Mouse (Mus musculus) erythroblast, adult 5-6 weeks (primary cell): ENCODE measurements around the gene Denr. TPM values are rescaled to one million over a fixed set of nuclear protein-coding genes. Genes with fewer than 3 reads are reported as not detected.

Experiments used
- ATAC-seq: replicated peaks from 2 replicates; pipeline ENCODE4 v1.8.0; 2016; ENCODE audit warnings: moderate number of reproducible peaks, mild to moderate bottlenecking, moderate TSS enrichment, inconsistent platforms; ENCODE audit not compliant: poor library complexity, low FRiP score, severe bottlenecking
- total RNA-seq, 2 experiments: library from RNA; stranded (forward) in 1 of 2; stranded (reverse) in 1 of 2; fragments of 150-400 nt in 1 of 2; fragments of 200-764, 138-1000 nt in 1 of 2; gene quantifications; 2 replicates each; pipeline versions ENCODE4 v1.2.3 to v1.2.4; 2015 to 2017; ENCODE audit warnings: low replicate concordance in 2 of 2

Denr gene
- total RNA-seq, 2 experiments from 2014 or later, result 10.0 to 13.9 TPM

DNA sequence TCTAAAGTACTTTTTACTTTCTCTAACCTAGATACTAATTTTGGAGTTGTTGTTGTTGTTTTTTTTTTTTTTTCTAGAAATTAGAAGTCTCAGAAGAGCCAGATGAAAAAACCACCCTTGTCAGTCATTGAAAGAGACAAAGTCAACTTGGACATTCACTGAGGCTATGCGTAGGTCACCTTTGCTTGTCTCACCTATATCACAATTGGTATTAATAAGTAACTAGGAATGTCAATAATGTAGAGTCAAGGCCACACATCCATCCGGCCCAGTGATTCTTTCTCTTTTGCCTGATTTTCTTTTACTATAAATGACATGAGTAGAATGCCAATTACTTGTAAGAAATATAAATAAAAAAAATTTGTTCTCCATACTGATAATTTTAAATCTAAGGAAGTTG, 59.8 kb downstream of the Denr start:
- no peak for ATAC-seq

DNA sequence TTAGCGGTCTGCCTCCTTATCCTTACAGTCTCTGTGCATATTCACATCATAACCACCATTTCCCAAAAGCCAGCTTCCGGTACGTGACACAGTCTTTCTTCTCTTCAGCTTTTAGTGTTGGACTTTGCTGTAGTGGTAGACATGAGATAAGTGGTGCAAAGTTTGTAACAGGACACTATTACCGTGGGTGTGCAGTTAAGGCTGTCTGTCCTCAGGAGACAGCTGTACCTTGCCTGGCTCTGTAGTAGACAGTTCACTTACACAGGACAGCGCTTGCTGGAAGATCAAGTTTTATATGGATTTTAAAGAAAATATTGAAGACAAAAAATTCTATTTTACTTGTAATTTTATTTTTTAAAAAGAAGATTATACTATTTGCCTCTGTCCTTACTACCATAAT, 61.5 kb downstream of the Denr start:
- no peak for ATAC-seq

DNA sequence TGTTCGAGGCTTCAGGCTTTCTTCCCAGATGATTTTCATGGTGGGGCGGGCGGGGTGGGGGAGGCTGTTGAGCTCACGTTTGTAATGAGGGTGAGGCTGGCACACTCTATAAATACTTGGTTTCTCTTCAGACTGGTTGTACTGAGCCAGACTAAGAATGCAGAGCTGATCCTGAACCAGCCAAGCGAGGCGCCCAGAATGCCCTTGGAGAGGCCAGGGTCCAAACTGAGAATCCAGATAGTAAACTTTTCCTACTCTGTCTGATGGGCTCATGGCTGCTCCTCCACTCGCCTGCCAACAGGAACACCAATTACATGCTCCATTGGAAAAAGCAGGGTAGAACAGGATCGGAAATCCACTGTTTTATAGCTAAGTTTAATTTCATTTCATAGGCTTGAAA, 62.2 kb downstream of the Denr start:
- ATAC-seq, result no peak

DNA sequence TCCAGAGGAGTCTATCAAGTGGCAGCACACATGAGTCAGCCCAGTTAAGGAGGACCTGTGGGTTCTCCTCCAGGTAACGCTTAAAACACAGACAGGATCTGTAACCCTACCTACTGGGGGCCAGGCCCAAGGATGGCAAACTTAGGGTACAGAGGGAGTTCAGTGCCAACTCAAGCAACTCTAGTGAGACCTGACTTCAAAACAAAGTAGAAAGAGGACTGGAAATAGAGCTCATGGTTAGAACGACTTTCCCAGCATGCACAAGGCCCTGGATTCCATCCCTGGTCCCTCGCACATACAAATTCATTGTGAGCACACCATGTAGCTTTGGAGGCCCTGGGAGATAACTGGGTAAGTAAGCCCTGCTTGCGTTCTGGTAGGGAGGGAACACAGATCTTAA, 63.6 kb downstream of the Denr start:
- ATAC-seq, result no peak

DNA sequence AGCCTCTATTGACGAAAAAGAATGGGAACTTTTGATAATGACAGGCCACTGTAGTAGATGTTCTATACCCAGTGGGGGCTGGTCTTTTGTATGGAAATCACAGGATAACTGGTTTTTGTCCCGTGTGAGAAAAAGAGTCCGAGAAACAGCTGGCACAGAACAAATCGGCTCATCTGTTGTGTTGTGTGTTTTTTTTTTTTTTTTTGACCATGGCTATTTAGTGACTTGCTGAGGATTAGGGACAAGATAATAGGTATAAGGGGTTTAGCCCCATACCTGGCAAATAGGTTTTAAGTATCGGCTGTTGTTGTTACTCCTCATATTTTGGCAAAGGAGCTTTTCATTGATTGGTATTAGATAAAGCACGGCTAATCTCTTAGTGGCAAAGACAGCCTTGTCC, 65.5 kb downstream of the Denr start:
- ATAC-seq, result no peak

DNA sequence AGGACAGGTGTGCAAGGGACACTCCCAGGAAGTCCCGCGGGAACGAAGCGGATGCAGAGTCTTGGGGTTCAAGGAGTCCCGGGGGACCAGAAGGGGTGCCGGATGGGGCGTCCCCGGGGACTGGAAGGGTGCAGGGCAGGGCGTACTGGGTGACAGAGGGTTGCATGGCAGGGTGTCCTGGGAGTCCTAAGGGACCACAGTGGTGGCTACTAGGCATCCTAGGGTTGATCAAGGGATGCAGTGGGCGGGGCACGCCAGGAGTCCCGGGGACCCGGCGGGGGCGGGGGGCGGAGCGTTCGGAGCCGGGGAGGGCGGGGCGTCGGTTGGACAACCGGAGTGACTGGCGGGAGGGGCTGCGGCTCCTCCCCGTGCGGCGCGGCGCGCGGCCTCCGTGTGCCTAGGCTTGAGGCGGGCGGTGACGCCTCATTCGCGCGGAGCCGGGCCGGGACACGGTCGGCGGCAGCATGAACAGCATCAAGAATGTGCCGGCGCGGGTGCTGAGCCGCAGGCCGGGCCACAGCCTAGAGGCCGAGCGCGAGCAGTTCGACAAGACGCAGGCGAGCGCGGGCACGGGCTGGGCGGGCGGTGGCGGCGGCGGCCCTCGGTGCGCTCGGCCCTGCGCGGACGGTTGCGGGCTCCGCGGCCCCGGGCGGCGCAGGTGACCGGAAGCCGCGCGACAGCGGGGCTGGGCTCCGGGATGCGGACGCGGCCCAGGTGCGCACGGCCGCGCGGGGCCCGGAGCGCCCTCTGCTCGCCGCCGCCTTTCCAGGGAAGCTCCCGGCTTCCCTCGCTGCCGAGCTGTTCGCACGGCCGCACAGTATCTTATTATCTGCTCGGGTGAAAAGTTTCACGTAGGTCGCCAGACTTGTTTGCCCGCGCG, 66.6 kb downstream of the Denr start, which contains the start of gene Hip1r:
Gene Hip1r, plus strand, starts transcription at position 330 of the 880 bp plus-strand sequence.
- ATAC-seq, result peak; percentile 55

DNA sequence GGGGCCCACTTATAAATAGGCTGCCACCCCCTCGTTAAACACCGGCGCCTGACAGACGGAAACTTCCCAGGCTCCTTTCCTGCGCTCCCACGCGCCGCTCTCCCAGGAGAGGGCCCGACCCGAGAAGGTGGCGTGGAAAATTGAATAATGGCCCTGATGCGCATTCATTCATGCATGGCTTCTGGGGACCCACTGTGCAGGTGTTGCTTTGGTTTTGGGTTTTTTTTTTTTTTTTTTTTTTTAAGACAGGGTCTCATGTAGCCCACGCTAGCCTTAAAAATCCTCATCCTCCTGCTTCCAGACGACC, 67.2 kb downstream of the Denr start:
- ATAC-seq, result no peak

DNA sequence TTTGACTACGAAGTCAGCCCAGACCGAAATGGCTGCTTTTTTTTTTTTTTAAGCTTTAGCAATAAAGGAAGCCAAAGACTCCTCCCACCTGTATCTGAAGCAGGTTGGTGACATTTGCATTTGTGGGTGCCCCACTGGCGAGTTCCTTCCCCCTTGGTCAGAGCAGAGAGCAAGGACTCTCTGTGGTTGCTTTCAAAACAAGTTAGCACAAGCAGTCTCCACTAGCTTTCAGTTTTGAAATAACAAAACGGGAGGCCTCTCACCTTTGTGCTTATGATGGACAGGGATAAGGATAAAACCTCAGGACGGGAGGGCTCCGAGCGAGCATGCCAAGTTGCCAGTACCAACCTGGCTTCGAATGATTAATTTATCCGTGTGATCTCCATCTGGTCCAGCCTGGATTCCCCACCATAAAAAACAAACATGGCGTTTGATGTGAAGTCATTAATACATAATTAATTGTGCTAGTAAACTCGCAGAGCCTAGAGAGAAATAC, 67.7 kb downstream of the Denr start:
- ATAC-seq, result no peak

DNA sequence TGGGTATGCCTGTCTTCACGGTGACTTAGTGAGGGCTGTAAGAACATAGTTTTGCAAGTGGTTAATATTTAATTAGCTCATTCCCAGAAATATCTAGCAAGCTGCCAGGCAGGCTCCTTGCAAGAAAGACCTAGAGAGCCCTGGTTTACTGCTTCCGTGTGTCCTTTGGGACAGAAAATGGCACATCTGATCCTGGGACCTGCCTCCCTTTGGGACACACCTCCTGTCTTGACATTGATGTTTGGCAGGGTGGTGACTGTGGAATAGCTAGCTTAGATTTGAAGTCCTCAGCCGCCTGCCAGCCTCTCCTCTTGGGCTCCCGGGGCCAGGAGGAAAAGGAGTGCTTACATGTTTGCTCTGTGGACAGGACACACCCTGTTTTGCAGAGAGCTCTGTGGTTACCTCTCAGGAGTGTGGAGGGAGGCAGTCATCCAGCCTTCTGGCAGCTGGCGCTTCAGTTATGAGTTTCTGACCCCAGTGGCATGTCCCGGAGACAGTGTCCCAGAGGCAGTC, 68.7 kb downstream of the Denr start:
- no peak for ATAC-seq

DNA sequence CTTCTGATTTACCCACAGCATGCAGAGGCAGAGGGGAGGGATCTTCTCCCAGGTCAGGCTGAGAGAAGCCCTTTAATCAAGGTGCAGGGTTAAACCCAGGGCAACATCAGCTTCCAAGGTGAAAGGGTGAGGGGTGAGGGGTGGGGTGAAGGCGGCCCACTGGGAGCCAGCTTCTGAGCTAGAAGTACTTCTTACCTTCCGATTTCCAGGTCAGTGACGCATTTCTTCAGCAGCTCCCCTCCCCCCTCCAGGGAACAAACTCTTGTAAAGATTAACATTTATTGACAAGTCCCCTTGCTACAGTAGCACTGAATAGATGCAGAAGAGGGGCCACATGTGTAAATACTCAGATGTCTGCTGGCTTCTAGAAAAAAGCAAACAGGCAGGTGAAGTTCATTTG, 70.3 kb downstream of the Denr start:
- ATAC-seq, result no peak

DNA sequence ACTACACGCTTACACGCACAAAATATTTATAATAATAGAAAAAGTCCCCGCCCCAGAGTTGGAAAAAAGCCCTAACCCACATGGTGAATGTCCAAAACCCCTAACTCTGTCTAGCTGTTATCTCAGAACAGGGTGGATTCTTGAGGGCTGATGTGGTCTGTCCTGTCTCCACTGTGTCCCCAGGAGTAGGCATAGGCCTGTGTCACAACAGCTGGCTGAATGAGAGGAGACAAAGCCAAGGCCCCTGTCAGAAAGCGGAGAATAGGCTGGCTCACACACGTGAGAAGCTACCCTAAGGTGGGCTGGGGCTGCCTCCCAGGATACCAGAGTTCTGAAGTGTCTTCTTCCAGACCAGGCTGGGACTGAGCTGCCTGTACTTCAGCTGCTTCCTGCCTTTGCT, 71.2 kb downstream of the Denr start:
- no peak for ATAC-seq

Other genes starting within 250 kb of the Denr start
- 16.1 and 34.6 TPM in 2 replicates for gene Clip1, start 222.6 kb upstream of the Denr start, total RNA-seq (2015; ENCODE audit: low replicate concordance)
- gene Clip1, start 222.6 kb upstream of the Denr start, total RNA-seq (2017; ENCODE audit: low replicate concordance), result 13.6 and 36.7 TPM in 2 replicates
- 6.7 and 10.8 TPM in 2 replicates for gene Zcchc8, start 186.1 kb upstream of the Denr start, total RNA-seq (2015; ENCODE audit: low replicate concordance)
- 16.1 and 38.2 TPM in 2 replicates for gene Zcchc8, start 186.1 kb upstream of the Denr start, total RNA-seq (2017; ENCODE audit: low replicate concordance)
- gene Rsrc2, start 157.8 kb upstream of the Denr start, total RNA-seq (2015; ENCODE audit: low replicate concordance), result 85.5 and 93.4 TPM in 2 replicates
- 185 and 223 TPM in 2 replicates for gene Rsrc2, start 157.8 kb upstream of the Denr start, total RNA-seq (2017; ENCODE audit: low replicate concordance)
- 25.0 and 37.6 TPM in 2 replicates for gene Kntc1, start 157.5 kb upstream of the Denr start, total RNA-seq (2015; ENCODE audit: low replicate concordance)
- 24.5 and 59.5 TPM in 2 replicates for gene Kntc1, start 157.5 kb upstream of the Denr start, total RNA-seq (2017; ENCODE audit: low replicate concordance)
- gene Hcar2, start 41.7 kb upstream of the Denr start, total RNA-seq (2015; ENCODE audit: low replicate concordance), result 1.5 and 2.9 TPM in 2 replicates
- gene Hcar2, start 41.7 kb upstream of the Denr start, total RNA-seq (2017; ENCODE audit: low replicate concordance), result 3.3 TPM in 1 of 2 replicates, not detected in the other
- not detected in 2 replicates for gene Hcar1, start 27.2 kb upstream of the Denr start, total RNA-seq (2015; ENCODE audit: low replicate concordance)
- not detected in 2 replicates for gene Hcar1, start 27.2 kb upstream of the Denr start, total RNA-seq (2017; ENCODE audit: low replicate concordance)
- gene Gm43518, start 20.2 kb downstream of the Denr start, total RNA-seq (2015; ENCODE audit: low replicate concordance), result not detected in 2 replicates
- gene Gm43518, start 20.2 kb downstream of the Denr start, total RNA-seq (2017; ENCODE audit: low replicate concordance), result not detected in 2 replicates
- 0.19 TPM in 1 of 2 replicates, not detected in the other for gene Ccdc62, start 23.5 kb downstream of the Denr start, total RNA-seq (2015; ENCODE audit: low replicate concordance)
- 0.60 and 4.5 TPM in 2 replicates for gene Ccdc62, start 23.5 kb downstream of the Denr start, total RNA-seq (2017; ENCODE audit: low replicate concordance)
- 1.9 and 5.2 TPM in 2 replicates for gene Hip1r, start 66.5 kb downstream of the Denr start, total RNA-seq (2015; ENCODE audit: low replicate concordance)
- 4.9 and 10.3 TPM in 2 replicates for gene Hip1r, start 66.5 kb downstream of the Denr start, total RNA-seq (2017; ENCODE audit: low replicate concordance)
- gene Vps37b, start 125.1 kb downstream of the Denr start, total RNA-seq (2015; ENCODE audit: low replicate concordance), result 14.4 and 27.9 TPM in 2 replicates
- gene Vps37b, start 125.1 kb downstream of the Denr start, total RNA-seq (2017; ENCODE audit: low replicate concordance), result 6.8 and 7.9 TPM in 2 replicates
- 13.8 and 15.5 TPM in 2 replicates for gene Abcb9, start 188.6 kb downstream of the Denr start, total RNA-seq (2015; ENCODE audit: low replicate concordance)
- gene Abcb9, start 188.6 kb downstream of the Denr start, total RNA-seq (2017; ENCODE audit: low replicate concordance), result 19.1 and 23.4 TPM in 2 replicates
- gene Ogfod2, start 205.1 kb downstream of the Denr start, total RNA-seq (2015; ENCODE audit: low replicate concordance), result 4.8 and 6.9 TPM in 2 replicates
- 13.9 and 19.9 TPM in 2 replicates for gene Ogfod2, start 205.1 kb downstream of the Denr start, total RNA-seq (2017; ENCODE audit: low replicate concordance)
- 18.4 and 22.9 TPM in 2 replicates for gene Arl6ip4, start 208.9 kb downstream of the Denr start, total RNA-seq (2015; ENCODE audit: low replicate concordance)
- 12.2 and 65.1 TPM in 2 replicates for gene Arl6ip4, start 208.9 kb downstream of the Denr start, total RNA-seq (2017; ENCODE audit: low replicate concordance)